Mouse (Mus musculus) neural tube, embryonic 12.5 days (tissue): ENCODE measurements around the gene Cntln. TPM values are rescaled to one million over a fixed set of nuclear protein-coding genes. Genes with fewer than 3 reads are reported as not detected.

Experiments used
- ATAC-seq: fragments of 200-750 bp; cut with Nextera tagmentation; 2 replicates; pipeline ENCODE4 v1.8.0; 2017; ENCODE audit warnings: low read depth, mild to moderate bottlenecking, moderate TSS enrichment, moderate library complexity; ENCODE audit not compliant: low FRiP score
- H3K27ac ChIP-seq: fragments of 300-500 bp; sonication (generic); 2 replicates; pipeline ENCODE4 v1.5.1; 2016
- H3K27me3 ChIP-seq: fragments of 300-500 bp; sonication (generic); replicated peaks from 2 replicates; pipeline ENCODE4 v1.6.1; 2016; ENCODE audit warnings: mild to moderate bottlenecking
- H3K36me3 ChIP-seq: fragments of 300-500 bp; sonication (generic); 2 replicates; pipeline ENCODE4 v1.6.1; 2016; ENCODE audit warnings: mild to moderate bottlenecking
- H3K4me1 ChIP-seq: fragments of 300-500 bp; sonication (generic); 2 replicates; pipeline ENCODE4 v1.6.1; 2016
- H3K4me2 ChIP-seq: fragments of 300-500 bp; sonication (generic); replicated peaks from 2 replicates; pipeline ENCODE4 v1.6.1; 2016; ENCODE audit warnings: mild to moderate bottlenecking
- H3K4me3 ChIP-seq: fragments of 300-500 bp; sonication (generic); 2 replicates; pipeline ENCODE4 v1.5.1; 2016
- H3K9ac ChIP-seq: fragments of 300-500 bp; sonication (generic); 2 replicates; pipeline ENCODE4 v1.6.1; 2016; ENCODE audit warnings: mild to moderate bottlenecking
- H3K9me3 ChIP-seq: fragments of 300-500 bp; sonication (generic); 2 replicates; pipeline ENCODE4 v1.6.1; 2016; ENCODE audit warnings: mild to moderate bottlenecking
- WGBS: fragments of 180-500 bp; shearing (Covaris S2); methylation state at CpG from one replicate; pipeline ENCODE4 v1.1.7; 2016; 5-methylcytosine and 5-hydroxymethylcytosine counted together
- polyA plus RNA-seq: library from polyadenylated mRNA; unstranded; fragments of >200 nt; fragmentation: Nextera tagmentation; extraction: Ambion mirVana; gene quantifications from 2 replicates; pipeline ENCODE4 v1.2.1, GENCODE M21; 2016

Cntln gene
- polyA plus RNA-seq: 9.8 and 10.5 TPM in 2 replicates

- Histone ChIP-seq H3K9ac (peak within 1 kb of the TSS; percentile 90), H3K27ac (peak within 1 kb of the TSS; percentile 86; the same call in 1 of the 2 replicates), H3K9me3 (no peaks in the 10 kb centered on the region), H3K4me2 (peak within 1 kb of the TSS; percentile 83), H3K4me1 (peaks cover 9% of the 10 kb centered on the region; the same call in 1 of the 2 replicates), H3K36me3 (no peaks in the 10 kb centered on the region), H3K27me3 (no peaks in the 10 kb centered on the region), H3K4me3 (peak within 1 kb of the TSS; percentile 79)
- ATAC-seq: peak; percentile 96
- under 1% methylated on average over 50 of the region's 50 CpGs for WGBS
These were observed at the start of gene Cntln for GRCm38 (mm10) chr4:84884111-84884538. Cntln (plus strand) TSS chr4:84884309.

- 43% methylated on average over 5 of the region's 5 CpGs for WGBS
- no peak overlapping the region for H3K27ac ChIP-seq
- no peaks in the 10 kb centered on the region for H3K9me3 ChIP-seq
- no peaks in the 10 kb centered on the region for H3K36me3 ChIP-seq
- H3K27me3 ChIP-seq: no peaks in the 10 kb centered on the region
- no peak for ATAC-seq
- no peak overlapping the region for H3K4me3 ChIP-seq
- no peak overlapping the region for H3K9ac ChIP-seq
- H3K4me1 ChIP-seq: no peaks in the 10 kb centered on the region
- no peak overlapping the region for H3K4me2 ChIP-seq
These were observed 47.1 kb upstream of the Cntln start for GRCm38 (mm10) chr4:84836979-84837378.

GRCm38 (mm10) chr4:84838545-84838944 is 45.6 kb upstream of the Cntln start:
- Histone ChIP-seq H3K4me1 (no peaks in the 10 kb centered on the region), H3K4me2 (no peak overlapping the region), H3K9me3 (no peaks in the 10 kb centered on the region), H3K36me3 (no peaks in the 10 kb centered on the region), H3K27me3 (no peaks in the 10 kb centered on the region), H3K27ac (no peak overlapping the region), H3K4me3 (no peak overlapping the region), H3K9ac (no peak overlapping the region)
- 83% methylated on average over 3 of the region's 3 CpGs for WGBS
- ATAC-seq: no peak

- H3K27me3 ChIP-seq: no peaks in the 10 kb centered on the region
- H3K4me1 ChIP-seq: no peaks in the 10 kb centered on the region
- H3K36me3 ChIP-seq: no peaks in the 10 kb centered on the region
- H3K4me3 ChIP-seq: no peak overlapping the region
- H3K9ac ChIP-seq: no peak overlapping the region
- no peak overlapping the region for H3K27ac ChIP-seq
- H3K9me3 ChIP-seq: no peaks in the 10 kb centered on the region
- WGBS: 87% methylated on average over 2 of the region's 2 CpGs
- H3K4me2 ChIP-seq: no peak overlapping the region
- no peak for ATAC-seq
These were observed 44.6 kb upstream of the Cntln start for GRCm38 (mm10) chr4:84839466-84839865.

GRCm38 (mm10) chr4:84857588-84857987 is 26.5 kb upstream of the Cntln start:
- Histone ChIP-seq H3K9me3 (no peaks in the 10 kb centered on the region), H3K4me1 (no peaks in the 10 kb centered on the region), H3K27ac (no peak overlapping the region), H3K36me3 (no peaks in the 10 kb centered on the region), H3K9ac (no peak overlapping the region), H3K27me3 (no peaks in the 10 kb centered on the region), H3K4me3 (no peak overlapping the region), H3K4me2 (no peak overlapping the region)
- no peak for ATAC-seq
- WGBS: 81% methylated on average over 2 of the region's 2 CpGs

GRCm38 (mm10) chr4:84876347-84876746 is 7.8 kb upstream of the Cntln start:
- no peaks in the 10 kb centered on the region for H3K4me1 ChIP-seq
- ATAC-seq: no peak
- no peak overlapping the region for H3K27ac ChIP-seq
- H3K27me3 ChIP-seq: no peaks in the 10 kb centered on the region
- WGBS: 56% methylated on average over 3 of the region's 3 CpGs
- H3K4me2 ChIP-seq: no peak overlapping the region
- H3K9ac ChIP-seq: no peak overlapping the region
- no peak overlapping the region for H3K4me3 ChIP-seq
- H3K9me3 ChIP-seq: no peaks in the 10 kb centered on the region
- no peaks in the 10 kb centered on the region for H3K36me3 ChIP-seq

- Histone ChIP-seq H3K4me3 (peak overlapping the region; percentile 79), H3K27ac (no peak overlapping the region), H3K27me3 (no peaks in the 10 kb centered on the region), H3K9ac (no peak overlapping the region), H3K36me3 (no peaks in the 10 kb centered on the region), H3K4me1 (peaks cover 9% of the 10 kb centered on the region; the same call in 1 of the 2 replicates), H3K4me2 (peak overlapping the region; percentile 83), H3K9me3 (no peaks in the 10 kb centered on the region)
- WGBS: 60% methylated on average over 12 of the region's 12 CpGs
- no peak; the same call in 1 of the 2 replicates for ATAC-seq
These were observed 463 bp upstream of the Cntln start for GRCm38 (mm10) chr4:84883646-84884045.

- ATAC-seq: peak; percentile 78
- WGBS: 3% methylated on average over 58 of the region's 60 CpGs
These were observed 596 bp downstream of the Cntln start for GRCm38 (mm10) chr4:84884539-84885270.

GRCm38 (mm10) chr4:84885271-84885540 is 1.1 kb downstream of the Cntln start:
- H3K4me3 ChIP-seq: peak overlapping the region; percentile 79
- no peak for ATAC-seq
- no peak overlapping the region for H3K27ac ChIP-seq
- 61% methylated on average over 1 of the region's 1 CpGs for WGBS
- H3K27me3 ChIP-seq: no peaks in the 10 kb centered on the region
- peaks cover 9% of the 10 kb centered on the region; the same call in 1 of the 2 replicates for H3K4me1 ChIP-seq
- H3K9ac ChIP-seq: peak overlapping the region; percentile 90
- H3K36me3 ChIP-seq: no peaks in the 10 kb centered on the region
- no peaks in the 10 kb centered on the region for H3K9me3 ChIP-seq
- H3K4me2 ChIP-seq: peak overlapping the region; percentile 83

More at GRCm38 (mm10) chr4:84884539-84885270, 596 bp downstream of the Cntln start:
- H3K27ac ChIP-seq: peak overlapping the region; percentile 86; the same call in 1 of the 2 replicates
- H3K4me2 ChIP-seq: peak overlapping the region; percentile 83
- peaks cover 9% of the 10 kb centered on the region; the same call in 1 of the 2 replicates for H3K4me1 ChIP-seq
- H3K36me3 ChIP-seq: no peaks in the 10 kb centered on the region
- H3K27me3 ChIP-seq: no peaks in the 10 kb centered on the region
- H3K9ac ChIP-seq: peak overlapping the region; percentile 90
- H3K9me3 ChIP-seq: no peaks in the 10 kb centered on the region
- peak overlapping the region; percentile 79 for H3K4me3 ChIP-seq

GRCm38 (mm10) chr4:84918393-84918792 is 34.3 kb downstream of the Cntln start:
- Histone ChIP-seq H3K4me2 (no peak overlapping the region), H3K9me3 (no peaks in the 10 kb centered on the region), H3K27me3 (no peaks in the 10 kb centered on the region), H3K9ac (no peak overlapping the region), H3K4me3 (no peak overlapping the region), H3K4me1 (no peaks in the 10 kb centered on the region), H3K27ac (no peak overlapping the region), H3K36me3 (no peaks in the 10 kb centered on the region)
- WGBS: 81% methylated on average over 1 of the region's 1 CpGs
- no peak for ATAC-seq

GRCm38 (mm10) chr4:84934342-84934929 is 50.3 kb downstream of the Cntln start:
- no peak overlapping the region for H3K4me2 ChIP-seq
- 89% methylated on average over 6 of the region's 6 CpGs for WGBS
- H3K4me1 ChIP-seq: no peaks in the 10 kb centered on the region
- no peak overlapping the region for H3K4me3 ChIP-seq
- no peaks in the 10 kb centered on the region; the same call in 1 of the 2 replicates for H3K36me3 ChIP-seq
- no peak for ATAC-seq
- no peaks in the 10 kb centered on the region for H3K9me3 ChIP-seq
- H3K27me3 ChIP-seq: no peaks in the 10 kb centered on the region
- H3K9ac ChIP-seq: no peak overlapping the region
- no peak overlapping the region for H3K27ac ChIP-seq

- Histone ChIP-seq H3K9ac (no peak overlapping the region), H3K4me2 (no peak overlapping the region), H3K36me3 (no peaks in the 10 kb centered on the region), H3K9me3 (no peaks in the 10 kb centered on the region), H3K4me3 (no peak overlapping the region), H3K27ac (no peak overlapping the region), H3K4me1 (0 out of 2 replicates have a peak, but pooled peaks cover 3% of the 10 kb centered on the region), H3K27me3 (no peaks in the 10 kb centered on the region)
- WGBS: 63% methylated on average over 2 of the region's 2 CpGs
- peak; percentile 63; the same call in 1 of the 2 replicates for ATAC-seq
These were observed 58.0 kb downstream of the Cntln start for GRCm38 (mm10) chr4:84942059-84942458.
